Mouse (Mus musculus) layer of hippocampus, adult 8-10 months (tissue): Measurements from ENCODE around the gene Glyctk. TPM values are rescaled to one million over a fixed set of nuclear protein-coding genes. Genes with fewer than 3 reads are reported as not detected.
"Not testable (repeated sequence)": the region's sequence is repeated elsewhere in the genome, so short reads cannot be mapped to it uniquely, and the experiment has no call there.

Source experiments
- DNase-seq, 2 experiments: peaks; one replicate each; pipeline ENCODE4 v3.0.0; 2022; ENCODE audit warnings: low spot score in 2 of 2
- total RNA-seq, 4 experiments: library from RNA; stranded (reverse); gene quantifications; 2 replicates each; pipeline ENCODE4 v1.2.4; 2022

The Glyctk gene
- total RNA-seq, 4 experiments from 2014 or later: 3.5 to 6.2 (median 5.9) TPM

- DNase-seq: no peak
Measured at GRCm38 (mm10) chr9:106177799-106178198, 19.9 kb upstream of the Glyctk start.

DNA sequence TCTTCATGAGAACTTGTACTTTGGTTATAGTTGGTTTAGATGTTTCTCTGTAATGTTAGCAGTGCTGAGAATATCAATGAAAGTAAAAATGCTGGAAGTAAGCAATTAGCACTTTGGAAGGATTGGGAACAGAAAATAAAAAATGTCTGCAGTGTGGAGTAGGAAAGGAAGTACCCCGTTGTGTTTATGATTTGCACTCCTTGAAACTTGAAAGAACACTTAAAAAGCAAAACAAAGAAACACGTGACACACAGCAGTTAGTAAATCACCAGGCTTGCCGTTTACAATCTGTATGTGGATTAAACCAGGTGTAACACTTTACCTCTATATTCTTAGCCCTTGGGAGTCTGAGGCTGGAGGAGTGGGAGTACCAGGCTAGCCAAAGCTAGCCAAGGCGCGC lies 18.8 kb upstream of the Glyctk start:
- no peak for DNase-seq

GRCm38 (mm10) chr9:106175552-106176200 lies 17.7 kb upstream of the Glyctk start:
- no peak for DNase-seq

- DNase-seq: no peak
Measured at GRCm38 (mm10) chr9:106173363-106173762, 15.4 kb upstream of the Glyctk start.

- no peak for DNase-seq
Measured at GRCm38 (mm10) chr9:106172527-106172926, 14.6 kb upstream of the Glyctk start.

GRCm38 (mm10) chr9:106171346-106172158 lies 13.6 kb upstream of the Glyctk start:
- DNase-seq: peak in 1 of 2 experiments; percentile 57

- peak; percentile 79 to 86 for DNase-seq
Measured at GRCm38 (mm10) chr9:106170556-106171345, 12.8 kb upstream of the Glyctk start, which contains the start of gene Wdr82. Gene Wdr82, plus strand, starts transcription at chr9:106170928.

- DNase-seq: no peak
Measured at GRCm38 (mm10) chr9:106169917-106170316, 12.0 kb upstream of the Glyctk start.

GRCm38 (mm10) chr9:106169006-106169405 lies 11.1 kb upstream of the Glyctk start:
- DNase-seq: not testable (repeated sequence)

- no peak for DNase-seq
Measured at GRCm38 (mm10) chr9:106167703-106168102, 9.8 kb upstream of the Glyctk start.

- DNase-seq: no peak
Measured at GRCm38 (mm10) chr9:106167241-106167640, 9.3 kb upstream of the Glyctk start.

DNA sequence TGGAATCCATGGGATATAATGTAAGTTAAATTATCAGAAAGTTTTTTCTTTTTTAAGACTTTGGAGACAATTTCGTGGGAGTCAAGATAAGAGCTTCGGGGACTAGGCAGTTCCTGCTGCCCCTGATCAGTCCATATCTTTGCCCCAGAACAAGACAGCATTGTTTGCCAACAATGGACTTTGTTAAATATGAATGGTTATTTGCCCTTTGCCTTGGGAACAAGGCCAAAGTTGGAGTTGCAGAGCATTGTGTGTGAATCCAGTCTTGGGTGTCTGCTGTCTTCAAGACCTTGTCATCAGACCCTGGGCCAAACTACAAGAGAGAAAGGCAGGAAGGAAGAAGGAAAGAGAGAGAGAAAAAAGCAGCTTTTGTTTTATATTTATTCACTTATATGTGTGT lies 8.8 kb upstream of the Glyctk start:
- no peak for DNase-seq

- DNase-seq: no peak
Measured at GRCm38 (mm10) chr9:106160426-106160825, 2.5 kb upstream of the Glyctk start.

DNA sequence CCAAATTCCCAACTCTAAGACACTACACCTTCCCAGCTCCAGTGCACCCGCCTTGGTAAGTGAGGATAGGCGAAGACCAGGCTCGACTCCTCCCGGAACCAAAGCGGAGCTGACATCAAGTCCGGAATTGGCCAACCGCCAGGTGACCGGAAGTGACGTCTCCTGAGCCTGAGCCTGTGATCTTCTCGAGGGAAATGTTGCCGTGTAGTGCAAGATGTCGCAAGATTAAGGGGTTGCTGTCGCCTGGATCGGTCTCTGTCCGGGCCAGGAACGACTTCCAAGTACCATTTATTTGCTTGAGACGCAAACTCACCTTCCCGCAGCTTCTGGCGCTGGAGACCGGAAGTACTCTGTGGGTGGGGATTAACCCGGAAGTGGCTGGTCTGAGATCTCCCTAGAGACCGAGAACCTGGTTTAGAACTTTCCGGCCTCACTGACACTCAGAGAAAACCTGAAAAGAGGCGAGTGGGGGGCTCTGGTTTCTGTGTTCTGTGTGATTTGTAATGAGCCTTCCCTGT lies 1.9 kb upstream of the Glyctk start:
- peak; percentile 88 to 94 for DNase-seq

GRCm38 (mm10) chr9:106159237-106159636 lies 1.3 kb upstream of the Glyctk start:
- DNase-seq: no peak

DNA sequence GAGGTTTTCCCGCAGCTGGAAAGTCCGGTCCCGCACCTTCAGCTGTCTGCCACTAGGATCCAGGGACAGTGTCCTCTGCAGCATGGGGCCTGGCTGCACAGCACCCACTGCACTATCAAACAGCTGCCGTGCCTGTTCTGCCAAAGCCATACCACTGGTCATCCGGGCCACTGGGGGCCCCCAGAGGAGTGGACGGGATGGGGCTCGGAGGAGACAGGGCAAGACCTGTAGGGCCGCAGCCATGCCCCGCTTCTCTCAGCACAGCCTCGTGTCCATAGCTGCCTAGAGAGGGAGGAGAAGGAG lies 364 bp downstream of the Glyctk start:
- DNase-seq: no peak

GRCm38 (mm10) chr9:106156921-106157622 lies 866 bp downstream of the Glyctk start:
- no peak for DNase-seq

DNA sequence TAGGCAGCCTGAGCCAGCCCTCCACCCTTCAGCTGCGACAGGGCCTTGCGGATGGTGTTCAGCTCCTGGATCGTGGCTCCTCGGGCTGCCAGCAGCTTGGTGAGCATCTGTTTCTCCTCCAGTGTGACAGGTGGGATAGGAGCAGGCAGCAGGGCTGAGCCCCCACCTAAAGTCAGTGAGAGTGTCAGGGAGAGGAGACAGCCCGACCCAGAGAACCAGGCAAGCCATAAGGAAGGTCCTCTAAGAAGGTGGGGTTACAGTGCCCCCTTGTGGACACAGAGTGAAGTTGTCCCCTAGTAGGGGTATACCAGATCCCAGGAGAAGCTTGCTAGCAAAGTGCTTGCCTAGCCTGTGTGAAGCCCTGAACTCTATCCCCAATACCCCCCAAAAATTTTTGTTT lies 1.5 kb downstream of the Glyctk start:
- DNase-seq: peak in 1 of 2 experiments; percentile 59

DNA sequence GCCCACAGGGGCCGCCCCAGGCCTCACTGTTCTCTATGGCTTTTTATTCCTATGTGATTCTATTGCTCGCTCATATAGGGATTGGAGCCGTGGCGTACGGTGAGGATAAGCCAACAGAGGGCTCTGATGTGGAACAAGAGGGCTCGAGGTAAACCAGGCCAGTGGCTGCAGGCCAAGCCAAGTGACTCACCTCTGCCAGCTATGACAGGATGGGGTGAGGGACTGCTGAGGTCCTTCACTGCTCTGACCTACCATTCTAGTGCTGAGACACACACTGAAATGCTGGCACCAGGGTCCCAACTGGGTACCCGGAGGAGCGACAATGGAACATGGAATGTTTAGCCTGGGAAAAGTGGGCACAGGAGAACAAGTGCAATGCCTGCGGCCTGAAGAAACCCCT lies 3.8 kb downstream of the Glyctk start:
- no peak for DNase-seq

DNA sequence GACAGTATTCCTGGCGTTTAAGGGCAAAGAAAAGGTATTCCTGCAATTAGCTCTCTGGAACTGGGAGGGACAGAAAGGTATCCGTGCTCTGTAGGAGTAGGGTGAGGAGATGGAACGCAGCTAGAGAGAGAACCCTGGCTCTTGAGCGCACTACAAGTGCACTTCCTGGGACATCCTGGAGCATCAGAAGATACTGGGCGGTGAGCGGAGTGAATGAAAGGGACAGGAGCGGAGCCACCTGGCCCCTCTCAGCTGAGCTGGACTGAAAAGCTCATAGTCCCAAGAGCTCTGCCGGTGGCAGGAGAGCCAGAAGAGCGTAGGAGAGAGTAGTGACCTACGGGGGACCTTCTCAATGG lies 8.6 kb downstream of the Glyctk start:
- no peak for DNase-seq
